Mouse (Mus musculus): ENCODE results near the gene Ip6k3.
A peak's percentile ranks its signal among the peaks of the same experiment; 100 is the strongest.

Ip6k3 gene

GRCm38 (mm10) chr17:27181666-27182065, 14.1 kb upstream of the Ip6k3 start:
- no peak for DNase-seq

GRCm38 (mm10) chr17:27179681-27180280, 12.2 kb upstream of the Ip6k3 start:
- DNase-seq: no peak

GRCm38 (mm10) chr17:27178427-27179177, 11.0 kb upstream of the Ip6k3 start:
- DNase-seq: no peak

- no peak for DNase-seq
Measured at GRCm38 (mm10) chr17:27178019-27178418, 10.4 kb upstream of the Ip6k3 start.

- DNase-seq: no peak
Measured at GRCm38 (mm10) chr17:27176754-27177153, 9.2 kb upstream of the Ip6k3 start.

- no peak for DNase-seq
Measured at GRCm38 (mm10) chr17:27176287-27176686, 8.7 kb upstream of the Ip6k3 start.

- DNase-seq: no peak
Measured at GRCm38 (mm10) chr17:27175196-27175874, 7.7 kb upstream of the Ip6k3 start.

- no peak for DNase-seq
Measured at GRCm38 (mm10) chr17:27173715-27174114, 6.1 kb upstream of the Ip6k3 start.

- no peak for DNase-seq
Measured at GRCm38 (mm10) chr17:27172459-27172858, 4.9 kb upstream of the Ip6k3 start.

GRCm38 (mm10) chr17:27171121-27171520, 3.5 kb upstream of the Ip6k3 start:
- no peak for DNase-seq

- DNase-seq: no peak
Measured at GRCm38 (mm10) chr17:27169952-27170695, 2.5 kb upstream of the Ip6k3 start.

GRCm38 (mm10) chr17:27168569-27168968, 974 bp upstream of the Ip6k3 start:
- no peak for DNase-seq

- DNase-seq: no peak
Measured at GRCm38 (mm10) chr17:27166901-27167300, 694 bp downstream of the Ip6k3 start.

- no peak for DNase-seq
Measured at GRCm38 (mm10) chr17:27165054-27165773, 2.4 kb downstream of the Ip6k3 start.

- DNase-seq: no peak
Measured at GRCm38 (mm10) chr17:27160905-27161304, 6.7 kb downstream of the Ip6k3 start.

- no peak for DNase-seq
Measured at GRCm38 (mm10) chr17:27159169-27159568, 8.4 kb downstream of the Ip6k3 start.

- DNase-seq: peak; percentile 35
Measured at GRCm38 (mm10) chr17:27158439-27158838, 9.2 kb downstream of the Ip6k3 start.

- no peak for DNase-seq
Measured at GRCm38 (mm10) chr17:27155752-27156151, 11.8 kb downstream of the Ip6k3 start.

- no peak for DNase-seq
Measured at GRCm38 (mm10) chr17:27154881-27155280, 12.7 kb downstream of the Ip6k3 start.

GRCm38 (mm10) chr17:27154256-27154655, 13.3 kb downstream of the Ip6k3 start:
- DNase-seq: no peak

GRCm38 (mm10) chr17:27153773-27154193, 13.8 kb downstream of the Ip6k3 start:
- peak; percentile 36 for DNase-seq

- DNase-seq: no peak
Measured at GRCm38 (mm10) chr17:27152976-27153723, 14.4 kb downstream of the Ip6k3 start.
